Mouse (Mus musculus): ENCODE measurements around the gene St3gal4. TPM values are rescaled to one million over a fixed set of nuclear protein-coding genes. Genes with fewer than 3 reads are reported as not detected.

Gene St3gal4
- polyA plus RNA-seq, 1 experiment from 2014 or later, result 27.9 TPM

DNA sequence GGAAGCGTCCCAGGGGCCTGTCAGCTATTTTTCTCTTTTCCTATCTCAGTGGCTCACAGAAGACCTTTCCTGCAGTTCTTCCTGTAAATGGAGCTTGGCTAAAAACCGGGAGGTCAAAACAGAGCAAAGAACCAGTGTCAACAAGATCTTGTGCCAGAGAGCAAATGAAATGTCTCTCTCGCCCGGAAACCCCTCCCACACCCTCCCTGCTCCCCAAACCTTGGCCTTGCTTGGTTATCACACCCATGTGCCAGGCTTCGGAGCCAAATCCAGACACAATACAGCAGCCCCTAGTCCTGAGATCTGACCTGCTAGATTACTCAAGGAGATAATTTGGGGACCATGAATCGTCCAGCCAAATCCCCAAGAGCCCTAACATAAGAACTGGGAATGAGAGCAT, 8.1 kb upstream of the St3gal4 start:
- H3K36me3 ChIP-seq, result peaks cover 69% of the 10 kb centered on the region
- H3K4me3 ChIP-seq, result no peak overlapping the region
- H3K9me3 ChIP-seq (replicated peaks), result no peaks in the 10 kb centered on the region
- no peak for ATAC-seq
- H3K27ac ChIP-seq, result peak overlapping the region; percentile 36
- H3K4me1 ChIP-seq, result peaks cover 76% of the 10 kb centered on the region
- no peak overlapping the region for H3K4me2 ChIP-seq
- H3K9ac ChIP-seq, result no peak overlapping the region
- no peaks in the 10 kb centered on the region for H3K27me3 ChIP-seq (replicated peaks)
- 70% methylated on average over 6 of the region's 6 CpGs for WGBS (ENCODE audit: insufficient replicate concordance)

DNA sequence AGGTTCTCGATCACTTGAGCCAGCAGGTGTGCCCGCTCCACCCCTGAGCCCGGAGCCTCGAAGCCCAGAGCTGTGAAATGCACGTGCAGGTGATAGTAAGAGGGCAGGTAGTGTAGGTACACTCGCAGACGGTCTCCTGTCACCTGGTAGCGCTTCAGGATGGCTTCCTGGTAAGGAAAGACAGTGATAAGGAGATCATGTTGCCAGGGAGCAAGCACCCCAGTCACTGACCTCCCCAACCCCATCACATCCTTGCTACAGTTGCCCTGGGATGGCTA, 5.5 kb upstream of the St3gal4 start:
- Histone ChIP-seq H3K27ac (peak overlapping the region; percentile 98), H3K4me2 (no peak overlapping the region), H3K36me3 (peaks cover 78% of the 10 kb centered on the region), H3K9me3 (replicated peaks) (no peaks in the 10 kb centered on the region), H3K27me3 (replicated peaks) (no peaks in the 10 kb centered on the region), H3K4me3 (no peak overlapping the region), H3K4me1 (peaks cover 88% of the 10 kb centered on the region), H3K9ac (peak overlapping the region; percentile 65; the same call in 1 of the 2 replicates)
- no peak for ATAC-seq
- WGBS (ENCODE audit: insufficient replicate concordance), result 79% methylated on average over 8 of the region's 8 CpGs

DNA sequence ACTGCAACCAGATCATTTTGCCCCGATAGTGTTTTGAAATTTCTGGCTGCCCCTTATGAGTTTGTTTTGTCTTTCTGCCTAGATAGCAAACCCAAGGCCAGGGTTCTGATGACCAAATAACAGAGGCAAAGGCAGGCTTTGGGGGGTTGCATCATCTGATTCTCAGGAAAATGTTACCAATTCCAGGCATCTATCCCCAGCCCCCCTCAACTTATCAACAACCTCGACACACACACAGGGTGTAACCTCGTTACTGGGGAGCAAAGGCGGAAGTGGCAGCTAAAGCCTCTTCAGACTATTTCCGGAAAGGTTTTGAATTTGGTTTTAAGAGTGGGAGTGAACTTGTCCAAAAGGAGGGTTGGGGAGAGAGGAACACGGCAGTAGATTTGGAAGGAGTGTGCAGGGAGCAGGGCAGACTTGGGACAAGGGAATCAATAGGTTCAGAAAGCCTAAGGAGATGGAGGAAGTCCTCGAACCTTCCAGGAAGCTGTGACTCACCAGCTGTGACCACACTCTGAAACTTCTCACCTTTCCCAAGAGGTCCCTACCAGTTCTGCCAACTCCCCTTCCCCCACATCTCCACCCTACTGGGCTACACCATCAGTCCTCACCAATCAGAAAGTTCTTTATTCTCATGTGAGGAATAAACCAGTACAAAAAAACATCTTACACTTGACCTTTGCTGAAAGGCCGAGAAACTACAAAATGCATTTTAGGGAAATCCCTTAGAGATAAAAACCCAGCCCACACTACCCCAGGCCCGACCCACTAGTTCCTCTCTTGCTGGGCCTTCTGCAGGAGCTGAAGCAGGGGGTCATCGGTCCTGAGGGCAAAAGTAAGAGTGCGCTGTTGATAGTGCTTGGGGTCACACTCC, 5.0 kb upstream of the St3gal4 start:
- Histone ChIP-seq H3K4me1 (peaks cover 91% of the 10 kb centered on the region), H3K4me2 (peak overlapping the region; percentile 60), H3K27ac (peak overlapping the region; percentile 98), H3K9me3 (replicated peaks) (no peaks in the 10 kb centered on the region), H3K36me3 (peaks cover 78% of the 10 kb centered on the region), H3K4me3 (no peak overlapping the region), H3K27me3 (replicated peaks) (no peaks in the 10 kb centered on the region), H3K9ac (peak overlapping the region; percentile 65)
- peak; percentile 65 for ATAC-seq
- WGBS (ENCODE audit: insufficient replicate concordance), result 22% methylated on average over 11 of the region's 11 CpGs

DNA sequence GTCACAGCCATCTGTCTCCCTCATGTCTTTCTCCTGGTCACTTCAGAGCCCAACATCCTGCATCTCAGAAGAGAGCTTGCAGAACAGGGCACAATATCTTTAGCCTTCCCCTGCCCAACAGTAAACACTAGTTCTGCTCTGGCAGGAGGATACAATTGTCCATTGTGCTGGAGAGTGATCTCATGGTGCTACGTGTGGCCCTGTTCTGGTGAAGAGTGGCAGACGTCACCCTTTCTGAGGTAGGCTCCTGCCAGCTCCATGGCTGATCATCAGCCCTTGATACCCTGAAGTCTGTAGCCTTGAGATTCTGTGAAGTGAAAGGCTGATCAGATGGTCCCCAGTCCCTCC, 4.4 kb upstream of the St3gal4 start:
- ATAC-seq, result peak; percentile 52
- peaks cover 91% of the 10 kb centered on the region for H3K4me1 ChIP-seq
- peak overlapping the region; percentile 60 for H3K4me2 ChIP-seq
- peak overlapping the region; percentile 98 for H3K27ac ChIP-seq
- peak overlapping the region; percentile 65 for H3K9ac ChIP-seq
- no peaks in the 10 kb centered on the region for H3K9me3 ChIP-seq (replicated peaks)
- peaks cover 75% of the 10 kb centered on the region for H3K36me3 ChIP-seq
- H3K27me3 ChIP-seq (replicated peaks), result no peaks in the 10 kb centered on the region
- 20% methylated on average over 2 of the region's 2 CpGs for WGBS (ENCODE audit: insufficient replicate concordance)
- no peak overlapping the region for H3K4me3 ChIP-seq

DNA sequence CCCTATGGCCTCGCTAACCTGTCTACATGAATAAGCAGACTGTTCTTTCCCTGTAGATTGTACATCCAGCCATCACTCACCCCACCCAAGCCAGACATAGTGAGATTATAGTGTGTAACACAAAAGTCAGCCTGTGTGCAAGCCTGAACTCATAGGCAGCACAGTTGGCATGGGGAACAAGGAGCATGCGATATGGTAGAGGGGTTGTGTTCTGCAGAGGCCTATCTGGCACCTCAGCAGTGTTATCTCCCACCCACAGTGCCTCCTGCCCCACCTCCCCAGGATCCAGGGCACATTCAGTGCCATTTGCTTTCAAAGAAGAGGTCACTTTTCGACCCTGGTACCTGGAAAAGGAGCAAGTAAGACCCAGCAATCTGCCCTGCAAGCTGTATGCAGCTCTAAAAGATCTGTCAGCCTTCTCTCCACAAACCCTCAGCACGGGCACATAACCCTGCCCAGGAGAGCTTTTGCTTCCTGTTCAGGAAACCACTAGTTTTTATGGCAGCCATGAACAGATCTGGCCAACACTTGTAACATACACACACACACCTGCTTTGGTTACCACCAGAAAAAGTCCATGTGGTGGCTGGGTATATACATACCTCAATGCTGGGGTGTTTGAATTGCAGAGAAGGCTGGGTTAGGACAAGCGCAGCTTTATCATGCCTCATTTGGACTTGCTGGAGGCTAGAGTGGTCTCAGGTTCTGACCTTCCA, 3.6 kb upstream of the St3gal4 start:
- H3K27me3 ChIP-seq (replicated peaks), result no peaks in the 10 kb centered on the region
- peak overlapping the region; percentile 60 for H3K4me2 ChIP-seq
- peak overlapping the region; percentile 98 for H3K27ac ChIP-seq
- peak overlapping the region; percentile 65 for H3K9ac ChIP-seq
- peak; percentile 93 for ATAC-seq
- H3K36me3 ChIP-seq, result peaks cover 67% of the 10 kb centered on the region
- peaks cover 97% of the 10 kb centered on the region for H3K4me1 ChIP-seq
- H3K9me3 ChIP-seq (replicated peaks), result no peaks in the 10 kb centered on the region
- peak overlapping the region; percentile 14; the same call in 1 of the 2 replicates for H3K4me3 ChIP-seq
- 27% methylated on average over 5 of the region's 5 CpGs for WGBS (ENCODE audit: insufficient replicate concordance)

DNA sequence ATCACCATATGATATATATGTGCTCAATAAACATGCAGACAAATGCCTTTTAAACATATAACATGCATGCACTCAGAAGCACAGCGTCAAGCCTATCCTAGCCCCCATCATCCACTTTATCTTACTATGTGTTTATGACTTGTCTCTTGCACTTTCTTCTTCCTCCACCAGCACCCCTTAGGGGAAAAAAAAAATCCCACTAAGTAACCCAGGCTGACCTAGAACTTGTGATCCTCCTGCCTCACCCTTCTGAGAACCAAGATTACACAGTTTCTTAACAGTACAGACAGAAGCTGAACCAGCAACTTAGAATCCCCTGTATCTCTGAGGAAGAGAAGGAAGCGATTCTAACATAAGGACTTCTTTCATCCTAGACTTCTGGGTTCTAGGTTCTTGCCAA, 505 bp downstream of the St3gal4 start:
- Histone ChIP-seq H3K9ac (peak overlapping the region; percentile 91), H3K4me3 (peak overlapping the region; percentile 77), H3K4me2 (peak overlapping the region; percentile 89), H3K36me3 (peaks cover 41% of the 10 kb centered on the region), H3K4me1 (peaks cover 91% of the 10 kb centered on the region), H3K27ac (peak overlapping the region; percentile 89), H3K9me3 (replicated peaks) (no peaks in the 10 kb centered on the region), H3K27me3 (replicated peaks) (no peaks in the 10 kb centered on the region)
- WGBS (ENCODE audit: insufficient replicate concordance), result 54% methylated on average over 2 of the region's 2 CpGs
- ATAC-seq, result no peak

DNA sequence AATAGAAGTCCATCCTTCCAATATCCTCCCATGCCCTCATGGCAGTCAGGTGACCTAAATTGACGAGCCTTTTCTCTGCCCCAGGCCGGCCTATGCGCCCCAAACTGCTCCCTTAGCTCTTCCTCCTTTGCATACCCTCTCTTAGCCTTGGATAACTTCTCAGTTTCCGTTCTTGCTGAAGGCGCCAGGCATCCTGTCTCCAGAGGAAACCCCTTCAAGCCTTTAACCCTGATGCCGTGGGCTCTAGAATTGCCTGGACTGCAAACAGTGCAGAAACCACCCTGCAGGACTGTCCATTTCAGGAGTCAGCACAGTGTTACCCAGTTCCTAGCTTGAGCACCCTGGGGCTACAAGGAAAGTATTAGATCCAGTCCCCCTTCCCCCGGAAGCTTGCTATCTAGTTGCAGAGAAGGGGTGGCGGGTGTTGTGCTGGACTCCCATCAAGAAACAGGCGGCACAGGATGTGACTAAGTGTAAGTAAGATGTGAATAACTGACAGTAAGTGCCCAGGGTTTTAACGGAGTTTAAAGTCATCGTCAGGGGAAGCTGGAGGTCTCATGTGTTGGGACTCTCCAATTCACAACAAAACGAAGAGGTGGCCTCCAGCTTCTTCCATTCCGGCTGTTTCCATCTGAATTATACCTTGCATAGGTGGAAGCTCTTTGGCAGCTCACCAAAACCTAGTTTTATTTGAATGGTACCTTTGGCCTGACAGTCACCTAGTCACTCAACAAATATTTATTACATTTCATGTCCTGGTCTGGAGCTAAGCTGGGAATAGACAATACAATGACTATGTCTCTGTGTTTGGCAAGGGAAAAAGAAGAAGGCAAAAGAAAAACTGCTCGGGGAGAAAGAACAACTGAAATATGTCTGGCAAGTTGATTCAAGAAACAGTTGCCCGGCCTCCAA, 1.4 kb downstream of the St3gal4 start:
- Histone ChIP-seq H3K36me3 (peaks cover 45% of the 10 kb centered on the region), H3K9me3 (replicated peaks) (no peaks in the 10 kb centered on the region), H3K4me3 (peak overlapping the region; percentile 77), H3K4me1 (peaks cover 91% of the 10 kb centered on the region), H3K27me3 (replicated peaks) (no peaks in the 10 kb centered on the region), H3K4me2 (peak overlapping the region; percentile 89), H3K9ac (peak overlapping the region; percentile 91), H3K27ac (peak overlapping the region; percentile 89)
- no peak for ATAC-seq
- WGBS (ENCODE audit: insufficient replicate concordance), result 7% methylated on average over 15 of the region's 15 CpGs

DNA sequence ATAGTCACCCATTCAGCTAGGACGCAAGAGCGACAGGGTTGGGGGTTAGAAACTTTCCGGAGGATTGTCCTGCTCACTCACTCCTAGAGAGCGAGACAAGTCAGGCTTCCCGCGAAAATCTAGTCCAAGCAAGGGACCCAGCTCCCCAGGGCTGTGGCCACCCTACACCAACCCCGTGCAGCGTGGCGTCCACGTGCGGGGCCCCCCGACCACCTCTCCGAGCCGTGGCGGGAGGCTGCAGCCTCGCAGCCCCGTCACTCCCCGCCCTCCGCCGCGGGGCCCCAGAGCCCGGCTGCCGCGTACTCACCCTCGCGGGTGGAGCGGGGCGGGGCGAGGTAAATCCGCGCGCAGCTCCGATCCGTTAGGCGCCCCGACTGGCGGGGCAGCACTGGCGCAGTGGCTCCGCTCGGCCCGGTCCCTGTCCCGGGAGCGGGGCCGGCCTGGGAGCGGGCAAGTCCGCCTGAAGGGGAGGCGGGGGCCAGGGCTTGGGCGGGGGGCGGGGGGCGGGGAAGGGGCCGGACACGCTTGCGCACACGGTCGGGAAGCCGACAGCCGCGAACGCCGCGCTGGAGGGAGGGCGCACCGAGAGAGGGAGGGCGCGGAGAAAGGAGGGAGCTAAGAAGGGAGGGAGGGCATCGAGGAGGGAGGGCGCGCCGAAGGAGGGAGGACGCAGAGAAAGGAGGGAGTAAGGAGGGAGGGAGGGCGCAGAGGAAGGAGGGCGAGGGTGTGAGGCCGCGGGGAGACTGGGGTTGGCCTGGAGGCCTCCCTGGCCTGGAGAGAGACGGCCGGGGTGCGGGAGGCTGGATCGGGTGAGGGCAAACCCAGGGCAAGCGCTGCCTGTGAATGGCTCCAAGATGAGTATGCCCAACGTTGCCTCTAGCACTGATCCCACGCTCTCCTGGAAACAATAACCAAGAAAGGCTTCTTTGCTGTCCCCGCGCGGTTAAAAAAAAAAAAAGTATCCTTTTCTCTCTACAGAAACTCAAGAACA, 2.4 kb downstream of the St3gal4 start:
- peak overlapping the region; percentile 89 for H3K4me2 ChIP-seq
- peak; percentile 89 for ATAC-seq
- no peaks in the 10 kb centered on the region for H3K27me3 ChIP-seq (replicated peaks)
- peaks cover 55% of the 10 kb centered on the region for H3K36me3 ChIP-seq
- peak overlapping the region; percentile 91 for H3K9ac ChIP-seq
- under 1% methylated on average over 79 of the region's 84 CpGs for WGBS (ENCODE audit: insufficient replicate concordance)
- peaks cover 91% of the 10 kb centered on the region for H3K4me1 ChIP-seq
- H3K9me3 ChIP-seq (replicated peaks), result no peaks in the 10 kb centered on the region
- peak overlapping the region; percentile 89 for H3K27ac ChIP-seq
- H3K4me3 ChIP-seq, result peak overlapping the region; percentile 77

DNA sequence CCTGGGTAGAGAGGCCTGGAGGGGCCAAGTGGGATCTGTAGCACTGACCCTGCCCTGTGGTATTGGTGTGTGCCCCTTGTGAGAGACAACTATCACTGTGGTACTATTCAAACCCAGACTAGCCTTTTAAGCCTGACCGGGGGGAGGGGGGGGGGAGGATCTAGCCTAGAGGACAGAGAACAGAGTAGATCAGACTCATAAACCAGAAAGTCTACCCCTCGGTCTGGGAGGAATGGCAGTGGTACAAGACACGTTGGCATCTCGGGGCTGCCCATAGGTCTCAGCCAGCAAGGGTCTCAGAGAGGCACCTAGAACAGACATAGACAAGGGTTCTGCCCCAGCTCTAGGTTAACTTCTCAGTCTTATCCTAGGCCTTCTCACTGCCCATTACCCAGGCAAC, 3.3 kb downstream of the St3gal4 start:
- H3K36me3 ChIP-seq, result peaks cover 50% of the 10 kb centered on the region
- H3K4me2 ChIP-seq, result peak overlapping the region; percentile 89
- no peaks in the 10 kb centered on the region for H3K9me3 ChIP-seq (replicated peaks)
- 20% methylated on average over 4 of the region's 4 CpGs for WGBS (ENCODE audit: insufficient replicate concordance)
- peaks cover 91% of the 10 kb centered on the region for H3K4me1 ChIP-seq
- H3K27ac ChIP-seq, result peak overlapping the region; percentile 89
- H3K27me3 ChIP-seq (replicated peaks), result no peaks in the 10 kb centered on the region
- H3K9ac ChIP-seq, result peak overlapping the region; percentile 91
- H3K4me3 ChIP-seq, result peak overlapping the region; percentile 77
- ATAC-seq, result no peak

DNA sequence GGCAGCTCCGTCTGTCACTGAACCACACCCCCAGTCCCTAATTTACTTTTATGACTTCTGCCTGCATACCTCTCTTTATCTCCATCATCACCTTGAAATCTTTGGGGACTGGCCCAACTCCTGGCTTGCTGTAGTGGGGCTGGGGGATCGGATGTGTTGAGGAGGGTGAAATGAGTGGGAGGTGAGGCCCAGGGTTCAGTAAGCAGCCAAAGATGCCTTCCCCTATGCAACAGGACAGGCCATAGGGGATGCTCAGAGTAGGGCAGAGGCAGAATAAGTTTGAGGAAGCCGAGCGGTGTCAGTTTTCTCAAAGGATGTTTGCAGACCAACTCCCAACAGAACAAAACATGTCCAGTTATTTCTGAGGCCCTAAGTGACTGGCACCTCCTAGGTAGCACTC, 3.8 kb downstream of the St3gal4 start:
- peaks cover 91% of the 10 kb centered on the region for H3K4me1 ChIP-seq

DNA sequence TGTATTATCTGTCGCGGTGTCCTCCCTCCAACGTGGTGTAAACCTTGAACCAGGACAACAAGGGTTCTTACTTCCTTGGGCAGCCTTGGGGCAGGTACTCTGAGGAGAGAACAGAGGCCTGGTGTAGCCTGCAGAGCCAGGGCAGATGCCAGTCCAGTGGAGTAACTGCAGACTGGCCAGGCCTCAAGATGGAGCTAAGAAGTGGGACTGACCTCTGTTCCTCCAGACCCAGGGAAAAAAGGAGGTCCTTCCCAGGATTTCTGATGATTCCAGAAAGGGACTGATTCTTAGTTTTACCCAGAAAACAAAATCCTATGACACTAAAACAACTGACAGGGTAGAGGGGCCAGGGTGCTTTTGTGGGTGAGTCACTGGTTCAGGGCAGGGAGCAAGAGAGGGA, 4.8 kb downstream of the St3gal4 start:
- no peak for ATAC-seq
- Histone ChIP-seq H3K36me3 (peaks cover 50% of the 10 kb centered on the region), H3K27ac (peak overlapping the region; percentile 89), H3K27me3 (replicated peaks) (no peaks in the 10 kb centered on the region), H3K9ac (peak overlapping the region; percentile 91), H3K4me3 (peak overlapping the region; percentile 77), H3K4me1 (peaks cover 91% of the 10 kb centered on the region), H3K4me2 (peak overlapping the region; percentile 89), H3K9me3 (replicated peaks) (no peaks in the 10 kb centered on the region)
- WGBS (ENCODE audit: insufficient replicate concordance), result 74% methylated on average over 3 of the region's 3 CpGs

More for the DNA sequence above, 3.8 kb downstream of the St3gal4 start:
- Histone ChIP-seq H3K9me3 (replicated peaks) (no peaks in the 10 kb centered on the region), H3K36me3 (peaks cover 50% of the 10 kb centered on the region), H3K27me3 (replicated peaks) (no peaks in the 10 kb centered on the region), H3K4me3 (peak overlapping the region; percentile 77), H3K27ac (peak overlapping the region; percentile 89), H3K4me2 (peak overlapping the region; percentile 89), H3K9ac (peak overlapping the region; percentile 91)
- ATAC-seq, result no peak
- WGBS (ENCODE audit: insufficient replicate concordance), result 39% methylated on average over 3 of the region's 4 CpGs
